Mouse (Mus musculus) left cerebral cortex, postnatal 36 days (tissue): ENCODE data around the gene Rbm47. TPM values are rescaled to one million over a fixed set of nuclear protein-coding genes. Genes with fewer than 3 reads are reported as not detected.
"Not testable (repeated sequence)": the region's sequence is repeated elsewhere in the genome, so short reads cannot be mapped to it uniquely, and the experiment has no call there.

ENCODE experiments used
- DNase-seq, 2 experiments: peaks; one replicate each; pipeline ENCODE4 v3.0.0; 2021 to 2022; ENCODE audit warnings: low spot score in 2 of 2, mixed read lengths in 1 of 2
- intact Hi-C: fragments of 180-260 bp; cut with DNase I; formaldehyde crosslinking; loops from one replicate; pipeline ENCODE4 v1.15.1; 2025
- microRNA-seq: library from miRNA; unstranded; fragments of <30 nt; microRNA quantifications from one replicate; pipeline ENCODE4 v1.2.0, GENCODE M21; 2022
- total RNA-seq, 2 experiments: library from RNA; stranded (reverse); gene quantifications; 2 replicates each; pipeline ENCODE4 v1.2.3; 2021

Gene Rbm47
- total RNA-seq, 2 experiments from 2014 or later, result 1.4 to 1.8 TPM

GRCm38 (mm10) chr5:65999106-65999505 lies 173.8 kb downstream of the Rbm47 start:
- intact Hi-C loops, result no loop called here
- no peak for DNase-seq

- intact Hi-C loops, result no loop called here
- DNase-seq, result no peak
Measured at GRCm38 (mm10) chr5:65997813-65998212, 175.1 kb downstream of the Rbm47 start.

GRCm38 (mm10) chr5:65994643-65995042 lies 178.3 kb downstream of the Rbm47 start:
- DNase-seq, result no peak
- intact Hi-C loops, result no loop called here

GRCm38 (mm10) chr5:65991191-65991590 lies 181.7 kb downstream of the Rbm47 start:
- DNase-seq, result no peak
- intact Hi-C loops, result no loop called here

- DNase-seq, intact Hi-C loops: not testable (repeated sequence)
Measured at GRCm38 (mm10) chr5:65987004-65987403, 185.9 kb downstream of the Rbm47 start.

- DNase-seq, result no peak
- intact Hi-C loops, result no loop called here
Measured at GRCm38 (mm10) chr5:65986426-65986825, 186.5 kb downstream of the Rbm47 start.

GRCm38 (mm10) chr5:65975731-65976130 lies 197.2 kb downstream of the Rbm47 start:
- DNase-seq, result no peak
- intact Hi-C loops, result no loop called here

GRCm38 (mm10) chr5:65973189-65973588 lies 199.7 kb downstream of the Rbm47 start:
- DNase-seq, result no peak
- intact Hi-C loops, result no loop called here

GRCm38 (mm10) chr5:65968004-65968403 lies 204.9 kb downstream of the Rbm47 start:
- no peak for DNase-seq
- intact Hi-C loops, result no loop called here

GRCm38 (mm10) chr5:65967091-65967490 lies 205.8 kb downstream of the Rbm47 start:
- intact Hi-C loops, result no loop called here
- no peak for DNase-seq

Small RNAs within 50 kb of the gene (microRNA-seq; reads per million reads assigned to microRNA genes)
- not detected for gene Gm25952

Other genes starting within 250 kb of the Rbm47 start
- not detected for gene Chrna9, start 238.2 kb downstream of the Rbm47 start, total RNA-seq
- gene 9130230L23Rik, start 168.8 kb downstream of the Rbm47 start, total RNA-seq, result not detected
- 1 to 10 TPM; 3.1 to 8.2 TPM for gene Nsun7, start 86.8 kb upstream of the Rbm47 start, total RNA-seq